Mouse (Mus musculus) embryonic fibroblast, embryonic 13.5 days (primary cell): Measurements from ENCODE around the gene Foxd2. TPM values are rescaled to one million over a fixed set of nuclear protein-coding genes. Genes with fewer than 3 reads are reported as not detected.

ENCODE experiments used
- H3K27ac ChIP-seq: 2 replicates; pipeline ENCODE4 v1.5.1; 2012; ENCODE audit warnings: low read length, control low read depth, inconsistent platforms; ENCODE audit not compliant: insufficient read depth
- H3K4me1 ChIP-seq: 2 replicates; pipeline ENCODE4 v1.6.1; 2011; ENCODE audit warnings: low read length; ENCODE audit not compliant: control insufficient read depth, insufficient read depth
- H3K4me3 ChIP-seq: 2 replicates; pipeline ENCODE4 v1.5.1; 2011; ENCODE audit warnings: mild to moderate bottlenecking, control low read depth, low read length; ENCODE audit not compliant: insufficient read depth
- CTCF ChIP-seq: IDR thresholded peaks from 2 replicates; pipeline ENCODE4 v1.5.1; 2011; ENCODE audit warnings: mild to moderate bottlenecking, control low read depth, low read length, moderate library complexity, borderline replicate concordance; ENCODE audit not compliant: insufficient read depth
- POLR2A ChIP-seq: IDR thresholded peaks from 2 replicates; pipeline ENCODE4 v1.6.1; 2011; ENCODE audit warnings: low read depth, mild to moderate bottlenecking, control low read depth, low read length, moderate library complexity
- polyA plus RNA-seq: library from polyadenylated mRNA; stranded (reverse); fragments of >200 nt; gene quantifications from 2 replicates; pipeline ENCODE4 v1.2.4, GENCODE M21; 2011; ENCODE audit warnings: low read depth; ENCODE audit not compliant: missing spikeins, insufficient read length

Foxd2 gene
- polyA plus RNA-seq, 1 experiment: 0.47 TPM

DNA sequence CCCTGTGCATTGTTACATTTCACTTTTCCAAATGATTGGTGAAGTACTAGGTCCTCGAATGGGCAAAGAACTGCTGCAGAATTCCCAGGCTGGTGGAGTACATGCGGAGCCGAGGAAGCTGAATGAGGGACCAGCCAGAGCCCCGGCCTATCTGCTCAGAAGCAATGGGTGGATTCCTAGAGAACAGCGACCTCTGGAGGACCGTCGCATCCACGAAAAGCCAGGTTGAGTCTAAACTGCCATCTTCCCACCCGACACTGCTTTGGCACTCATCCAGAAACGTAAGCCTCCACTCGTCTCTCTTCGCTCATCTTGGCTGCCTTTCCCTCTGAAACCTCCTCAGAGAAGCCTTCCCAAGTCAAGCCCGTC is 4.9 kb upstream of the Foxd2 start:
- no peak overlapping the region for H3K4me3 ChIP-seq
- TF ChIP-seq POLR2A (no peak), CTCF (peak; percentile 32; the same call in 1 of the 2 replicates)

DNA sequence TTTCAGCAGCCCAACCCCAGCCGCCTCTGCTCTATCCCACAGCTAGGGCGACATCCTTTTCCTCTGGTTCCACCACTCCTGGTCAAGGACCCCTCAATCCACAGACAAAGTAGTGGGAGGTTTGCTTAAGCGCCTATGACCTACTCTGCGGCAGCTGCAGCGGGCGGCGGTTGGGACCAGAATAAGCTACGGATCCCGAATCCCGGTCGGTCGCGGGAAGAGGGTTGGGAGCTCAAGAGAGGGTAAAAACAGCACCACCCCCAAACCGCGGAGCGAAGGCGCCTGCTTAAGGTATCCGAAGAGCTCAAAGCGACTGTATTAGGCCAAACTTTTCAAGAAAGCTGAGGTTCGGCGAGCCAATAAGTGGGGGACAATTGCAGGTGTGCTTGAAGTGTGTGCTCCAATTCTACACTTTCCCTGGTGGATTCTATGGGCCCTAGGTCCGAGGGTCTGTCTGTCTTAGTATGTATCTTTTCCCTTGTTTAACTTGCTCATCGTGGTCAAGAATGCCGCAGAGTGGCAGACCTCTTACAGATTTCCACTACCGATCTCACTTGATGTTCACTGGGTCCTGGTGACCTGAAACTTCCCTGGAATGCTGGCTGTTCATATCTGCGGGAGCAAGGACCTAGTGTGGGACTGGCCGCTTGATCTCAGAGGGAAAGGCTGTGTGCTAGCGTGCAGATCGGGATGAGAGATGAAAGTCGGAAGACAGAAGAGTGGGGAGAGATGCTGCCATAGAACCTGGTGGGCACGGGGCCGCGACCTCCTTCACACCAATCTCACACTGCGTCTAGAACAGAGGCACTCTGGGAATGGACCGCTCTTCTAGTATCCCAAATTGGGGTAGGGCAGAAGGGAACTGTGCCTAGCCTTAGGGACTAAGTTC is 4.3 kb upstream of the Foxd2 start:
- H3K4me1 ChIP-seq: peaks cover 6% of the 10 kb centered on the region
- H3K27ac ChIP-seq: no peak overlapping the region
- TF ChIP-seq CTCF: no peak
- no peak overlapping the region for H3K4me3 ChIP-seq

More for the DNA sequence above, 4.9 kb upstream of the Foxd2 start:
- Histone ChIP-seq H3K27ac (no peak overlapping the region), H3K4me1 (peaks cover 6% of the 10 kb centered on the region)

DNA sequence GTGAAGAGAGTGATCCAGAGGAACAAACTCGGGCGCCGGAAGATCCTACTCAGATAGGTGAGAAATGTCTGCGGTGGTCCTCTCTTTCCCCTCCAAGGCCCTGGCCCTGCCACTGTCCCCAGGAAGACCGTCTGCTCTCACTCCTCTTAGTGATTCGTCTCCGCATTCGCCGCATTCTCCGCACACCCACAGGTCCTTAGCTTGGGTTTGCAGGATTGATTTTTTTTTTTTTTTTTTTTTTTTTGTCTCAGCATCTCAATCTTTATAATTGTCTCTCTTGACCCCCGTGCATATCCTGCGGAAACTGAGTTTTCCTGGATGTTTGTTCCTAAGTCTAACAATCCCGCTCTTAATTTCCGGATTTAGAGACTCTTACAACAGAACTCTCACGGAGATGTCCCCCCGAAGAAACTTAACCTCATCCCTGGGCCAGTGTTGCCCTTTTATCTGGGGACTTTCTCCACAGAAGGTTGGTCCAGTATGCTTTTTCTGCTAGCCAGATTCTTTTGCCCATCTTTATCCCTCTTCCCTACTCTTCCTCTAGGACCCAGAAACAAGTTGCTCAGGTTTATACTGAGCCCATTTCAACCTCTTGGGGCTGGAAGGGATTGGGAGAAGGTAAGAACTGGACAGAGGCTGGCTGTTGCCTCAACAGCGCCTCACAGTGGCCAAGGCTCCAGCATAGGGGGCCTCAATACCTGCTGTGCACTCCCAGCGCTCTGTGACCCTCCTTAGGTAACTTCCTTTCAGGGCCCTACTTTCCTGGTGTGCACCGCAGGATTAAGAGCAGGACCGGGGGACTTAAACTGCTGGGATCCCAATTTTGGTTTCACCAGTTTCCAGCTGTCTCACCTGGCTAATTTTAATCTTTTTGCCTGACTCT is 1.2 kb upstream of the Foxd2 start:
- TF ChIP-seq POLR2A: no peak
- TF ChIP-seq CTCF: peak; percentile 55; the same call in 1 of the 2 replicates
- H3K27ac ChIP-seq: peak overlapping the region; percentile 0; the same call in 1 of the 2 replicates
- peaks cover 6% of the 10 kb centered on the region; the same call in 1 of the 2 replicates for H3K4me1 ChIP-seq
- H3K4me3 ChIP-seq: peak overlapping the region; percentile 48

DNA sequence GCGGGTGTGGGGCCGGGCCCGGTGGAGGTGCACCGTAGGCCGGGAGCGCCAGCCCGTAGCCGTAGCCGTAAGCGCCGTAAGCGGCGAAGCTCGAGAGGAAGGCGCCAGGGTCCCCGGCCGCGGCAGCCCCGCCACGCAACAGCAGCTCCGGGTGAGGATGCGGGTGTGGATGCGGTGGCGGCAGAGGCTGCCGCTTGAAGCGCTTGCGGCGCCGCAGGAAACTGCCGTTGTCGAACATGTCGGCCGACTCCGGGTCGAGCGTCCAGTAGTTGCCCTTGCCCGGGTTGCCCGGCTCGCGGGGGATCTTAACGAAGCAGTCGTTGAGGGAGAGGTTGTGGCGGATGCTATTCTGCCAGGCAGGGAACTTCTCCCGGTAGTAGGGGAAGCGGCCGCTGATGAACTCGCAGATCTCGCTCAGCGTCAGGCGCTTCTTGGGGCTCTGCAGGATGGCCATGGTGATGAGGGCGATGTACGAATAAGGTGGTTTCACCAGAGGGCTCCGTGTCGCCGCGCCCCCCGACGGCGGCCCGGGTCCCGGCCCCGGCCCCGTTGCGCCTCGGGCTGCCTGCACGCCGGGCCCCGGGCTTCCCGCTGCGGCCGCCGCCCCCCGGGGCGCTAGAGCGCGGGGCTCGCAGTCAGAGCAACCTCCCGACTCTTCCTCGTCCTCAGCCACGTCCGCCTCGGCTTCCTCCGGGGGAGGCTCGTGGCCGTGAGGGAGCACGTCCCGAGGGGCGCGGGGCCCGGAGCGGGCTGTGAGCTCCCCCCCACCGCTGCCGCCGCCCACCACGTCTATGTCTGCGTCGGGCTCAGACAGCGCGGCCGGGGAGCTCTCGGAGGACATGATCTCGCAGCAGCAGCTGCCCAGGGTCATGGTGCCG is 483 bp downstream of the Foxd2 start:
- H3K27ac ChIP-seq: no peak overlapping the region
- H3K4me1 ChIP-seq: no peaks in the 10 kb centered on the region
- TF ChIP-seq CTCF (no peak), POLR2A (no peak)
- H3K4me3 ChIP-seq: peak overlapping the region; percentile 39

DNA sequence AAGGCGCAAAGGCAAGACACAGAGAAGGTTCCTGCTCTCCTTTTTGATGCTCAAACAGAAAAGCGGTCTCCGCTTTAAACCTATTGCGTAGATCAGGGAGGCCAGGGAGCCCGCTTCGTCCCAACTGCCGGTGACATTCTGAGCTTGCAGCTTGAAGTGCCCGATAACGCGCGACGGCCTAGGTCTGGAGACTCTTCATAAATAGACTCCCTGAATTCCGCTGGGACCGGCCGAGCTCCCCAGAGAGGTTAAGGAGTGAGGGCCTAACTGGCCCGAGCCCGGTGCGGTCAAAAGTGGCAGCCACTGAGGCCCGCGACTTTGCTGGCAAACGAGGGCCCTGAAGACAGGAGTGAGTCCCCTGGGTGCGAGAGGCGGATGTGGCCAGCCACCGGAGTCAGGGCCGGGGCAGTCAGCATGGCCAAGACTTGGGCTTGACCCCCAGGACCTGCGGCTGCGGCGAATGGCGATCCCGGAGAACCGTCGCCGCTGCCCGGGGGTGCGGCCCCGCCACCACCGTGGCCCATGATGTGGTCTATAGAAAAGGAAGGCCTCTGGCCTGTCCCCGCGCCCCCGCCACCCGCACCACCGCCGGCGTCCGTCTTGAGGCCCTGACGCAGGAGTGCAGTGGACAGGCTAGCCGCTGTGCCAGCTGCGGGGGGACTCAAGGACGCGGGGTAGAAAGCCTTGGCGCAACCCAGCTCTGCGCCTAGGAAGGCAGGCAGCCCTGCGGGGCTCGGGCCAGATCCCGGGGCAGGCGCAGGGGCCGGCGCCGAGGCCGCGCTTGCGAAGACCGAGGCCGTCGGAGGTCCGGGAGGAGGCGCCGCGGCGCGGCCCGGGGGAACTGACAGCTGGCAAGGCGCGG is 1.4 kb downstream of the Foxd2 start:
- TF ChIP-seq POLR2A (no peak), CTCF (no peak)
- Histone ChIP-seq H3K4me1 (no peaks in the 10 kb centered on the region), H3K27ac (no peak overlapping the region), H3K4me3 (peak overlapping the region; percentile 39)

DNA sequence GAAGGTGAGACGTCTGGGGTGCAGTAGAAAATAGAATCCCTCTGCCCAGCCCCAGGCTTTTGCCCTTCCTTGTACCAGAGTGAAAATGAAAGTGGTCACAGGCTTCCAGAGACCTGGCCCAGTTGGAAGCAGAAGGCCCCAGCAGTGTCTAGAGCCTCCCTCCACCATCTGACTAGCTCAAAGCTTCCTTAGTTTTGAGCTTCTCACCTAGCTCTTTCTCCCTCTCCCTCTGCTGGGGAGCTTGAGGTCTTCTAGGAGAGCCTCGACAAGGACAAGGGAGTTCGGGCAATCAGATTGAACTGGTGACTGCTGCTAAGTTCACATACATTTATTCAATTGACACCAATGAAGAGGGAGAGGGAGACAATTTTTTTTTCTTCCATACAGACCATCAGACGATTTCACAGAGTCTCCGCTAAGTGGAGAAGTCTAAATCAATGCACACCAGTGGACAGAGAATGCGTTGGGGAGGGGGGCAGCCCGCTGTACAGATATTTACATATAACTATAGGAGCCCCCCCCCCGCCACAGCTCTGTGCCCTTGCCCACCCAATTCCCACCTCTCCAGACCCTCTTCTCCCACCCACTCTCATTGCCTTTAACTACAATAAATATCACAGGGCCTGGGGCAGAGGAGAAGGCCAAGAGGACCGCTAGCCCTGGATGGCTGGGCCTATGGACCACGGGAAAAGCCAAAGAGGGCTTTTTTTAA is 2.5 kb downstream of the Foxd2 start:
- TF ChIP-seq CTCF: no peak
- Histone ChIP-seq H3K4me3 (no peak overlapping the region), H3K4me1 (no peaks in the 10 kb centered on the region), H3K27ac (no peak overlapping the region)

DNA sequence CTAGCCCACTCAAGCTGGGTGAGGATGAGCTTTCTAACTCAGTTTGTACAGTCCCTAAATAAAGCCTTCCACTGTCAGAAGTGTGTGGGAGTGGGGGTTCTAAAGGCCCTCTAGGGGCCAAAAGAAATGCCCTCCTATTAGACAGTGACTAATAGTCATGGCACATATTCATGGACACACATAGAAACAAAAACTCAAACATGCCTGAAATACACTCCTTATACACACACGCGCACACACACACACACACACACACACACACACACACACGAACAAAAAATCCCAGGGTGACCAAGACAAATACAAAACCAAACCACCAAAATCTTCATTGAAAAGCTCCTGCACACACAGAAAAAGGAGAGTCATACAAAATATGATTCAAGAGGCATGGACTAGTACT is 3.2 kb downstream of the Foxd2 start:
- TF ChIP-seq POLR2A (no peak), CTCF (no peak)
- H3K27ac ChIP-seq: no peak overlapping the region
- H3K4me3 ChIP-seq: no peak overlapping the region
- no peaks in the 10 kb centered on the region for H3K4me1 ChIP-seq

DNA sequence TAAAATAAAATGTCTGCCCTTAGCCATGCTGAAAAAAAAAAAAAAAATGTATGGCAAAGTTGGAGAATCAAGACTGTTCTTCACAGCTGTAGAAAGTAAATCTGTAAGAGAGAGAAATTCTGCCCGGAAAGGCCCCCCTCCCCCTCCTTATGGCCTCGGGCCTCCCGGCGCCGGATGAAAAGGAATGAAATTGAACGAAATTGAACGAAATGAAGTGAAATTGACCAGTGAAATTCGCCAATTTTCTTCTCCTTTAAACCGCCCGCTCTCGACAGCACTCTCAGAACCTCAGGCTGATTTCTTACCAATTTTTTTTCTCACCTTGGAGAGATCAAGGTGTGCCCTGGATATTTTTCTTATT is 5.3 kb downstream of the Foxd2 start:
- H3K4me1 ChIP-seq: no peaks in the 10 kb centered on the region
- no peak overlapping the region for H3K4me3 ChIP-seq
- H3K27ac ChIP-seq: no peak overlapping the region
- TF ChIP-seq POLR2A (no peak), CTCF (no peak)
